Mouse (Mus musculus) spleen, adult 2 months (tissue): ENCODE data around the gene Zbtb8a.

Source experiments
- CTCF ChIP-seq: fragments of 200-500 bp; IDR thresholded peaks from 2 replicates; pipeline ENCODE4 v1.5.1; 2011; ENCODE audit warnings: mild to moderate bottlenecking, inconsistent platforms; ENCODE audit not compliant: insufficient read depth, insufficient read length, insufficient replicate concordance; ENCODE audit errors: extremely low read depth
- POLR2A ChIP-seq: fragments of 200-500 bp; IDR thresholded peaks from 2 replicates; pipeline ENCODE4 v1.6.1; 2011; ENCODE audit warnings: low read depth, low read length, inconsistent platforms

DNA sequence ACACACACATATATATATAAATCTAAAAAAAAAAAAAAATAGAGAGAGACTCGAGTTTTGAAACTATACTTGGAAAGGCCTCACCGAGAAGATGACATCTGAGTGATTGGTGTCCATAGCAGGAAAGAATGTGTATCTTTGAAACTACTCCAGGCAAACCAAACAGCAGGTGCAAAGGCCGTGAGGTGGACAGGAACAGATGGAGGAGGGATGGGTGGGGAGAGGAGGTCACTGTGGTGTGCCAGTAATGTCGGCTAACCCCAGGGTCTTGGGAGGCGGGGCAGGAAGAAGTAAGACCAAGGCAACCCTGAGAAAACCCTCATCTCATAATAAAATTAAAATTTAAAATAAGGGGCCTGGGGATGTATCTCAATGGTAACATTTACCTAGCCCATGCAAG is 2.1 kb downstream of the Zbtb8a start:
- no peak for TF ChIP-seq POLR2A
- TF ChIP-seq CTCF, result no peak
